Mouse (Mus musculus): ENCODE measurements at regions not wholly inside any gene's neighbourhood (a gene's known extent, or its start where the extent isn't known, plus 50 kb on each side); places are given as distances from the start of the nearest gene placed in this dataset.
A peak's percentile ranks its signal among the peaks of the same experiment; 100 is the strongest.
"Not testable (repeated sequence)": the region's sequence is repeated elsewhere in the genome, so short reads cannot be mapped to it uniquely, and the experiment has no call there.

- DNase-seq (ENCODE audit: low spot score): no peak
Measured at GRCm38 (mm10) chr1:83832946-83833345, 424.9 kb upstream of the Sphkap start.

DNA sequence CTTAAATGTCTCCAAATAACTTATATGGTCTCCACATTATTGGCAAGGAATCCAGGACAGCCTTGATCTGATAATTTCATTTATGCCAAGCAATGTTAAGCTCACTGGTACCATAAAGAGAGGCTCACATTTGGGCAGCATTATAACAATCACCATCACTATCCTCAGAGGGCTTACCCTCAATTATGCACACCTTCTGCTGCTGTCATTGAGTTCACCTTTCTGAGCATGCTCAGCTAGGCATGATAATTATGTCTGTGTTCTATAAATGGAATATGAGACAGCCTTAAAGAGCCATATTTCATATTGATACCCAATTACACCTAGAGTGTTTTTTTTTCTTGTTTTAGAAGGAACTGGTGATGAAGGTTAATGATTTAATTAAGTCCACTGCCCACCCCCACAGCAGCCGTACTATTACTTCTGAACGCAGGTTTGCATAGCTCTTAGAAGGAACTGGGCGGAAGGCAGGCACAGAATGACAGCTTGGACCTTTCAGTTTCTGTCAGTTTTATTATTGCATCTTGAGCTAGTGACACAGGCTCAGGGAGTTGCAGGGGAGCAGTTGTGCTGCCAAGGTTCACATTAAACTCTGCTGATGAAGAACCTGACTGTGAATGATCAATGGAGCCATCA is 424.0 kb upstream of the Sphkap start:
- no peak for DNase-seq (ENCODE audit: low spot score)

DNA sequence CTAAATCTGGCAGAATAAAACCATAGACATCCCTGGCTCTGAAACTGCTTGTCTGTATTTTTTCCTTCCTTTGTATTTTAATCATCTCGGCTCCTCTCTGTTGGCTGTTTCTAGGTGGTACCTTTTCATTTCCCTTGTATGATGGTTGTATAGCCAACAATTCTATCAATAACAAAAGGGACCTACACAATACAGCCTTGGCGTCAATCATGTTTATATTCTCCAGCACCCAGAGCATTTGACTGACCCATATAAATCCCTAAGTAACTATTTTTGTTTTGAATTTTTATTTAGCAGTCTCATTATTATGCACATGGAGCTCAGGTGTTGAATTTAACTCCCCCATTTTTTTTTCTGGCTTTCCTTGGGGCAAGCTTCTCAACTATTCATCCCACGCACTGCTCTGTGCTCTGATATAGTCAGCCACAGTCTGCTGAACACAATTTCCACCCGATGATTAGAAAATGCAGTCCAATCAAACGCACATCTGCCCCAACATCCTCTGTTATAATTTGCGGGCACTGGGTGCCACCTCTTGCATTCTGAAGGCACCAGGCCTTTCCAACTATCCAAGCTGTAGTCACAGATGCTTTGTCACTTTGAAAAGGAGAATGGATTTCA is 422.1 kb upstream of the Sphkap start:
- DNase-seq (ENCODE audit: low spot score): no peak

DNA sequence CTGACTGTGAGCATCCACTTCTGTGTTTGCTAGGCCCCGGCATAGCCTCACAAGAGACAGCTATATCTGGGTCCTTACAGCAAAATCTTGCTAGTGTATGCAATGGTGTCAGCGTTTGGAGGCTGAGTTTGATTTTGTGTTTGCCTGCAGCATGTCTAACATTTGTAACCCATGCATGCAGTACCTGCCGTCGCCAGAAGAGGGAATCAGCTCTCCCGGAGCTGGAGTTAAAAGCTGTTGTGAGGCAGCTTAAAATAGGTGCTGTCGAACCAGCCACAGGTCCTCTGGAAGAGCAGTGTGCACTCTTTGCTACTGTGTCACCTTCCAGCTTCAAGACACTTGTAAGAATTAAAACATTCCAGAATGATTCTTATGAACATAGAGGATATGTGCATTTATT is 403.2 kb upstream of the Sphkap start:
- DNase-seq (ENCODE audit: low spot score): not testable (repeated sequence)

- DNase-seq (ENCODE audit: low spot score): no peak
Measured at GRCm38 (mm10) chr1:83808432-83808831, 400.4 kb upstream of the Sphkap start.

- no peak for DNase-seq (ENCODE audit: low spot score)
Measured at GRCm38 (mm10) chr1:83803345-83804041, 395.5 kb upstream of the Sphkap start.

DNA sequence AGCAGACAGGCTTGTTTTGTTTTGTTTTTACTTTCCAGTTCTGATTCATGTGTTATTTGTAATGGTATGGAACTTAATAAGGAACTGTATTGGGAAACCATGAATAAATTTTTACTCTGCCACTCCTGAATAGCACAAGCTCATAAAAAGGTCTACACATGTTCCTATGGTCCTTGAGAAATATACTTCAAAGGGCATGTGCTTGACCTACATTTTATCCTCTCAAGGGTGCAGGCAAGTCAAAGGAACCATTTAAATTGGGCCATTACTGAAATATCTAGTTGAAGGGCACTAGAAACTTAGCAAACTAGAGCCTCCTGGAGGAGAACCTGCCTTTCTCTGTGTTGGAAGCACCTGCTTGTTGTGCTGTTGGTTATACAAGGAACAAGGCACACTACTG is 393.8 kb upstream of the Sphkap start:
- no peak for DNase-seq (ENCODE audit: low spot score)

DNA sequence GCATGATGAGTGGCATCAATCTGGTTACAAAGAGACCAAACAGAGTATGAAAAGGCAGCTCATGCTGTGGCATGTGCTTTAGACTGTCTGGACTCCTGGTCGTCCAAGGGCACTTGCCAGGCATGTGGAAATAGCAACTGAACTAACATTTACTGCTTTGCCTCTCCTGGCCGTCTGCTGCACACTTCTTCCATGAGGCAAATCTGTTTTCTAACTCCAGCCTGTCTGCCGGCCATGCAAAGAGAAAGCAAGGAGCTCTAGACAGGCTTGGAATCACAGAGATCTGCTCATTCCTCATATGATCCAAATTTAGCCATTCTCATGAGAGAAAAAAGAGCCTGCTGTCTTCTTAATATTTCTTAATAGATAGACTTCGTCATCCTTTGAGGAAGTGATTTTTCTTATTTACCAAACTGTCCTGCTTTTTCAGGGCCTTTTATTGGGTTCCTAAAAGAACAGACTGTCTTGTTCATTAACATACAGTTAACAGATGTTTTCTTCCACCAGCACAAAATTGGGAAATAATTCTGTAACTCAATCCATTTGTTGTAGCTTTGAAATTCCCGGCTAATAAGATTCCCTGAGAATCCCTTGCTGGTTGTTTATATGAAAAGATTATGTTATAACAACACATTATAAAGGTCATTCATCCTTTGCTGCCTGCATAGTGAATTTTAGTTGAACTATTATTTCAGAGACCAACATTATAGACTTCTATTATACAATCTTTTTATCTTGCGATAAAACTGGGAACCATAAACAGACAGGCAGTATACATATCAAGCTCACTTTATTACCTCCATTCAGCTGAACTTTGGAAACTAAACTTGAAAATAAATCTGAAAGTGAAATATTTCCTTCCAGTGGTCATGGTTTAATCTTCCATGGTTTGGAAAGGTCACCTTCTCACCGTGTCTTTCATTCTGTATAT is 389.2 kb upstream of the Sphkap start:
- DNase-seq (ENCODE audit: low spot score): no peak

- no peak for DNase-seq (ENCODE audit: low spot score)
Measured at GRCm38 (mm10) chr1:83777151-83777550, 369.2 kb upstream of the Sphkap start.

DNA sequence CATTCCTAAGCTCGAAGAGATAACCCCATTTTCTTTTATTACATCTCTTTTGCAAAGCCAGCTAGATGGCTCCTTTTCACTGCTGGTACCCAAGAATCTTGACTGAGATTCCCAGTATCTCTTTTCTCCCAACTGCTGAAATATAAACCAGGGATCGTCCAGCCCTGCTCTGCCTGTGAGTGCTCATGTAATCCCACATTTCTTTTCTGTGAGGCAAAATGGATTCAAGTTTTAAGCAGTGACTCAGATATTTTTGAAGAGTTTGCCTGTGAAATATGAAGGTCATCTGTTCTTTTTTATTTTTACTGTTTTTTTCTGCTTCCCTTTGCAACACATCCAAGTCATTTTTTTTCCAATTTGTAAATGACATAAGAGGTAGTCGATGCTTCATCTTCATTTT is 363.2 kb upstream of the Sphkap start:
- DNase-seq (ENCODE audit: low spot score): no peak

DNA sequence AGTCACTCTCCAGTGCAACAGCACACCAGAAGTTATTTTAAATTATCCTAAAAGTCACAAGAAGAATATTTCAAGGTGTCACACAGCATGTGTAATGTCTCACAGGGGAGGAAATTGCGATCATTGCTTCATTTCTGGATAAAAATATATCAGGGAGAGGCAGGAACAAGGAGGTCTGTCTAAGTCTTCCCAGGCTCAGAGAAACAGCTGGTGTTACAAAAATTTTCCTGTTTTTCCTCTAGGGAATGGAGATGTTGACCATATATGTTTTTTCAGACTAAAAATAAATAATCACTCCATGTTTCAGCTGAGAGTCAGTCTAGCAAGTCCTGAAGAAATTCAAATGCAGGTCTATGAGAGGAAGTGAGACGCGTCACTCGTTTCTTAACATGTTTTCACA is 353.5 kb upstream of the Sphkap start:
- DNase-seq (ENCODE audit: low spot score): no peak

DNA sequence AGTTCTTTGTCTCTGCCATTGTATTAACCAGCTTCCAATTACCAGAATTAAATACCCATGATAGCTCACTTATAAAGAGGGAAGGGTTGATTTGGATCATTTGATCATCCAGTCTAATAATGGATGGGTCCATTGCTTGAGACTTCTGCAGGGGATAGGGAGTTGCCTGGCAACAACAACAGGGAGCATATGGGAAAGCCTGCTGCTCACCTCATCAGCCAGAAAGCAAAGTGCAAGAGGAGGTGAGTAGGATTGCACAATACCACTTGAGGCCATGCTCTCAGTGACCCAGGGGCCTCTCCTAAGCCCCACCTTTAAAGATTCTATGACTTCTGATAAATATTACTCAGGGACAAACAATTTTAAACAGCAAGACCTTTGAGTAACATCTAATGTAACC is 348.9 kb upstream of the Sphkap start:
- no peak for DNase-seq (ENCODE audit: low spot score)

DNA sequence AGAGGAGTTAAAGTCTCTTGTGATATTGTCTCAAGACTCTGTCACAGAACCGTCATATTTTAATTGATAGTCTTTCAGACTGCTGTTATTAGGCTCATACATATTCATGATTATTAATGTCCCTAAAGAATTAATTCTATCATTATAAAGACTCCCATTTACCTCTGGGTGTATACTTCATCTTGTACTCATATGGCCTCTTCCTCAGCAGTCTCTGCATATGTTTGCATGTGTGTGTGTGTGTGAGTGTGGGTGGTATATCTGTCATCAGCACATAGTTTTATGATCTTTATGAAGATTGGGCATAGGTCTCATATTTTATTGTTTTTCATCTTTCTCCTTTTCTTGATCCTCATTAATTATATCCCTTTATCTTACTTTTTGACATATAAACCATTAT is 347.3 kb upstream of the Sphkap start:
- DNase-seq (ENCODE audit: low spot score): no peak

- DNase-seq (ENCODE audit: low spot score): no peak
Measured at GRCm38 (mm10) chr1:83752976-83753375, 345.0 kb upstream of the Sphkap start.

GRCm38 (mm10) chr1:83748974-83749373 is 341.0 kb upstream of the Sphkap start:
- no peak for DNase-seq (ENCODE audit: low spot score)

DNA sequence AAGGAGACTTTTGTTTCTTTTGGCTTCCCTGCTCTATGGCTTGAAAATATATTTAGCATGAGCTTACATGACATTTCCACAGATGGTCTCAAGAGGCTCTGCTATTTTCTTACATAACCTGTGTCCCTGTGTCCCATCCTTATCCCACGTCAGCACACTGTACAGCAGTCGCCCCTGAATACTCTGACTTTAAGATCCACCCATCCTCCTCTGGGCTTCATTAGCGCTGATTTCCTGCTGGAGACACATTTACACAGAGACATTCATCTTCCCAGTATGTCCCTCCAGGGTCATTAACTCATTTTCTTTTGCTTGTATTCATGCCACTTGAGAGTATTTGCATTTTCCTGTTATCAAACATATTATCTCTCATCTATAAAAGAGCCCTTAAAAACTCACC is 340.1 kb upstream of the Sphkap start:
- no peak for DNase-seq (ENCODE audit: low spot score)

DNA sequence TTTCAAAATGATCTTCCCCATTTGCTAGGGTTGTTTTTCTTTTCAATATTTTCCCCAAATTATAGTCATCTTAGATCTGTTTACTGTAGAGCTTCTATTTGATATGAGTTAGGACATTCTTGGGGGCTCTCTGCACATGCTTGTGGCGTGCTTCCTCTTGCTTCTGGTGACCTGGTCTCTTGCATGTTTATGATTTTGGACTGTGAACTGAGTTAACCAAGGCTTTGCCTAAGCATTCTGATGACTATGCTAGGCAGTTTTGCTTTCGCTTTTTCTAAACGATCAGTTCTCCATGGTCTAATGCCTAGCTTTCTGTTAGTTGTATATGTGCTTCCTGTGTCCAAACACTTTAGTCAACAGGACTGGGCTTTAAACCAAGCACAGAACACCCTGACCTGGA is 339.4 kb upstream of the Sphkap start:
- no peak for DNase-seq (ENCODE audit: low spot score)

DNA sequence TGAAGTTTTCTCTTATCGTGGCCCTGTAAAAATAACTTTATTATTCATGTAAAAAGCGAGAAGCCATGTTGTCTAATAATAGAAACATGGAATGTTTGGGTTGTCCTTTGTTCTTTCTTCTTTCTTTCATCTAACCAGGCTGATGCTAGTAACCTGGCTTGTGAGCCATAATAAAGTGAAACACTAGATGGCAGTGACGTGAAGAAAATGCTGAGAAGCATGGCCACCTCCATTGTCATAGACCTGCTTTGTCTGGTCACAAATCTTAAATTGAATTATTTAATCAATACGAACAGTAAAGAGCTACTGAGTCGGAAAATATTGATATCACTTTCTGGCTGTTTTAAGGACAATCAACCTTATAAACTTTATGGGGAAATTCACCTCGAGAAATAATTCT is 338.0 kb upstream of the Sphkap start:
- DNase-seq (ENCODE audit: low spot score): peak; percentile 68

GRCm38 (mm10) chr1:83736428-83737117 is 328.6 kb upstream of the Sphkap start:
- DNase-seq (ENCODE audit: low spot score): no peak

DNA sequence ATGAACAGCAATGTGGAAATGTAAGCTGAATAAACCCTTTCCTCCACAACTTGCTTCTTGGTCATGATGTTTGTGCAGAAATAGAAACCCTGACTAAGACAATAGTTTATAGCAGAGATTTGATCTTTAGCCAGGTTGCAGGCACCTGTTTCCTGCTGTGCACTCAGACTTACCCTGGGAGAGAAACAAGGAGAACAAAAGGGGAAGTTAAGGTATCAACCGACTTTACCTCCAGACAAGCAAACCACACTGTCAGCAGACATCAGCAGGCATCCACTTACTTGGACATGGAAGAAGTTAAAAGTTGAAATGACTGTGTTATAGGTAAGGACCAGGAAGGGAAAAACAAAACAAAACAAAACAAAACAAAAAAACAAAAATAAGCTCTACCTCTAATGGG is 323.7 kb upstream of the Sphkap start:
- DNase-seq (ENCODE audit: low spot score): no peak

- no peak for DNase-seq (ENCODE audit: low spot score)
Measured at GRCm38 (mm10) chr1:83728810-83729209, 320.8 kb upstream of the Sphkap start.

DNA sequence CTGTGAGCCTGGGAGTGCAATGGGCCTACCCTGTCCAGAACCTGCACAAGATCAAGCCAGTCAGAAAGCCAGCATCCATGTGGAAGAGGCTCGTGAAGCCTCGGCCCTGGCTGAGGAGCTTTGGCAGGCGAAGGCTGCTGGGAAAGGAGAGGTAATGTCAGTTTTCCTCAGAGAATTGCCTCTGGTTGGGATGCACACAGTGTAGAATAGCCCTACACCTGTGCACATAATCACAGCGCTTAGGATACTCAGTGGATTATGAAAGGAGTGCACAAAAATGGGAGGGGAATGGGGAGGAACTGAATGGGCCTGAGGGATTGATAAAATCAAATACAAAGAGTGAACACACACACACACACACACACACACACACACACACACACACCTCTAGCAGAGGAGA is 319.9 kb upstream of the Sphkap start:
- no peak for DNase-seq (ENCODE audit: low spot score)

Measured in adipocyte (in vitro differentiated cells).